In the genomic region with DNA sequence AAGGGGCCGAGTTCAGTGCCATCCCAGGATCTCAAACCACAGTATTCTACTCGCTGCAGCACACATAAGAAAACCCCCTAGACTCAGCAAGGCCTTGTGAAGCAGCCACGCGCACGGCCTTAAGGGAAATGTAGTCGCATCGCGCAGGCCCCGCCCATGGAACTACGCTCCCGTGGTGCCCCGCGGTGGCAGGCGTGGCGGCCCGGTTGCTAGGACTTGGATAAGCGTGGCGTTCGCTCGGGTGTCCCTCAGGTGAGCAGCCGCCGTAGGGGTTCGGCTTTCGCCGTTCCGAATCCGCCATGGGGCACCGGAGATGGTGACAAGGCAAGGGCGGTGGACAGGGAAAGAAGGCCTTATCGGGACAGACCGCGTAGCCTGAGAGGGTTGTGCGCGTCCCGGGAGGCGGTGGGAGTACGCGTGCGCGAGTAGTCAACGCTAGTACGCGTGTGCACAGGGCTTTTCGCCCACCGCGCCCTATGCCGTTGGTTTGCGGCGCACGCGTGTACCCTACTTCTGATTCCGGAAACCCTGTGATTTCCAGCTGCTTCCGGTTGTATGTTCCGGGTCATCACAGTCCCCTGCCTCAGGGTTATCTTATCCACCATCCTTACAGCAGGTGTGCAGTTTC, we compare ENCODE assay signal across 8 mouse cellular contexts. TPM values are rescaled to one million over a fixed set of nuclear protein-coding genes. Genes with fewer than 3 reads are reported as not detected.
DNase-seq lines count a peak whose midpoint lies in the region; ATAC-seq and TF ChIP-seq lines count a peak whose summit lies in the region.

Gene Scamp4, plus strand, starts transcription at position 175 of the 628 bp plus-strand sequence.
Gene Adat3, plus strand, starts transcription at position 183 of the 628 bp plus-strand sequence.

- peak within 1 kb of the TSS; percentile 67 for H3K9ac ChIP-seq in forebrain, embryonic 11.5 days (ENCODE audit: low read length)
- peak within 1 kb of the TSS; percentile 51 for H3K9ac ChIP-seq in heart, postnatal 0 days (replicated peaks; ENCODE audit: low read depth, low read length)
- H3K9ac ChIP-seq in liver, embryonic 16.5 days (ENCODE audit: low read depth, low read length) = peak within 1 kb of the TSS; percentile 76
- H3K9ac ChIP-seq in neural tube, embryonic 13.5 days = peak within 1 kb of the TSS; percentile 83

- no peaks in the 10 kb centered on the region for H3K27me3 ChIP-seq in forebrain, embryonic 11.5 days (ENCODE audit: control insufficient read depth, insufficient read depth, low read length)
- H3K27me3 ChIP-seq in heart, postnatal 0 days (ENCODE audit: control insufficient read depth, insufficient read depth, low read length) = no peaks in the 10 kb centered on the region
- no peaks in the 10 kb centered on the region for H3K27me3 ChIP-seq in liver, embryonic 16.5 days (ENCODE audit: control insufficient read depth, insufficient read depth, low read depth, low read length)
- H3K27me3 ChIP-seq in neural tube, embryonic 13.5 days = peaks cover 5% of the 10 kb centered on the region; the same call in 1 of the 2 replicates
- no peaks in the 10 kb centered on the region for H3K27me3 ChIP-seq in testis, adult 2 months (ENCODE audit: control insufficient read depth, insufficient read depth, low read length)

- H3K4me2 ChIP-seq in forebrain, embryonic 11.5 days (ENCODE audit: low read depth, low read length, severe bottlenecking) = peak within 1 kb of the TSS; percentile 89
- H3K4me2 ChIP-seq in heart, postnatal 0 days (ENCODE audit: low read depth, low read length) = peak within 1 kb of the TSS; percentile 81
- H3K4me2 ChIP-seq in liver, embryonic 16.5 days (ENCODE audit: low read depth, low read length) = peak within 1 kb of the TSS; percentile 97
- peak within 1 kb of the TSS; percentile 87 for H3K4me2 ChIP-seq in neural tube, embryonic 13.5 days

- TF ChIP-seq CTCF in heart, postnatal 0 days (IDR thresholded peaks at IDR 0.05; ENCODE audit: low read depth) = no peak
- TF ChIP-seq CTCF in testis, adult 2 months (IDR thresholded peaks at IDR 0.05; ENCODE audit: control insufficient read depth, insufficient read depth, insufficient replicate concordance, low read depth, low read length) = no peak

- TF ChIP-seq POLR2A in testis, adult 2 months (IDR thresholded peaks at IDR 0.05; ENCODE audit: control insufficient read depth, low read depth, low read length) = peak; percentile 93

- H3K27ac ChIP-seq in forebrain, embryonic 11.5 days (ENCODE audit: low read depth, low read length) = peak within 1 kb of the TSS; percentile 58
- H3K27ac ChIP-seq in heart, postnatal 0 days (ENCODE audit: low read depth) = peak within 1 kb of the TSS; percentile 83
- H3K27ac ChIP-seq in liver, embryonic 16.5 days (ENCODE audit: low read length) = peak within 1 kb of the TSS; percentile 90
- peak within 1 kb of the TSS; percentile 90 for H3K27ac ChIP-seq in neural tube, embryonic 13.5 days (replicated peaks)
- H3K27ac ChIP-seq in testis, adult 2 months (ENCODE audit: control insufficient read depth, insufficient read depth, low read depth, low read length) = peak within 1 kb of the TSS; percentile 98

- peak within 1 kb of the TSS; percentile 75 for H3K4me3 ChIP-seq in forebrain, embryonic 11.5 days (ENCODE audit: low read depth, low read length)
- H3K4me3 ChIP-seq in heart, postnatal 0 days (ENCODE audit: low read depth, low read length) = peak within 1 kb of the TSS; percentile 81
- H3K4me3 ChIP-seq in liver, embryonic 16.5 days (ENCODE audit: low read depth, low read length) = peak within 1 kb of the TSS; percentile 70
- peak within 1 kb of the TSS; percentile 72 for H3K4me3 ChIP-seq in neural tube, embryonic 13.5 days
- H3K4me3 ChIP-seq in testis, adult 2 months (ENCODE audit: control insufficient read depth, low read depth, low read length) = peak within 1 kb of the TSS; percentile 98

- peak; percentile 92 to 97 for DNase-seq in CD8-positive naive resting alpha-beta T cell, adult 2 months (ENCODE audit: low read depth in 2 of 2, low spot score in 2 of 2)
- peak; percentile 91 for DNase-seq in c-Kit-positive CD71-negative TER-119-negative erythroid progenitor cells, embryonic 14.5 days (ENCODE audit: low read depth)
- DNase-seq in forebrain, embryonic 11.5 days (ENCODE audit: low spot score) = peak; percentile 96
- DNase-seq in heart, postnatal 0 days (ENCODE audit: low spot score) = peak; percentile 93
- peak; percentile 96 to 98 for DNase-seq in kidney, postnatal 4 days

- ATAC-seq in forebrain, embryonic 11.5 days (replicated peaks; ENCODE audit: low FRiP score) = peak; percentile 95
- peak; percentile 96 for ATAC-seq in heart, postnatal 0 days (ENCODE audit: insufficient read depth, low read depth)
- ATAC-seq in liver, embryonic 16.5 days (ENCODE audit: low read depth) = peak; percentile 85
- peak; percentile 96 for ATAC-seq in neural tube, embryonic 13.5 days (ENCODE audit: low read depth)

- under 1% methylated on average over 54 of the region's 54 CpGs for WGBS in forebrain, embryonic 11.5 days
- under 1% methylated on average over 54 of the region's 54 CpGs for WGBS in heart, postnatal 0 days
- under 1% methylated on average over 54 of the region's 54 CpGs for WGBS in liver, embryonic 16.5 days (ENCODE audit: insufficient replicate concordance)
- under 1% methylated on average over 54 of the region's 54 CpGs for WGBS in neural tube, embryonic 13.5 days

- H3K36me3 ChIP-seq in forebrain, embryonic 11.5 days (ENCODE audit: control insufficient read depth, insufficient read depth, low read length) = no peaks in the 10 kb centered on the region; the same call in 1 of the 2 replicates
- H3K36me3 ChIP-seq in heart, postnatal 0 days (replicated peaks; ENCODE audit: control insufficient read depth, insufficient read depth, low read length) = peaks cover 16% of the 10 kb centered on the region
- peaks cover 18% of the 10 kb centered on the region for H3K36me3 ChIP-seq in liver, embryonic 16.5 days (ENCODE audit: control insufficient read depth, insufficient read depth)
- H3K36me3 ChIP-seq in neural tube, embryonic 13.5 days = peaks cover 19% of the 10 kb centered on the region
- no peaks in the 10 kb centered on the region for H3K36me3 ChIP-seq in testis, adult 2 months (ENCODE audit: control insufficient read depth, insufficient read depth, low read length)

- peak; percentile 77 for TF ChIP-seq EP300 in heart, postnatal 0 days (IDR thresholded peaks at IDR 0.05; ENCODE audit: low read depth)

- H3K4me1 ChIP-seq in forebrain, embryonic 11.5 days (replicated peaks; ENCODE audit: control insufficient read depth, insufficient read depth, low read length) = peaks cover 9% of the 10 kb centered on the region
- H3K4me1 ChIP-seq in heart, postnatal 0 days (ENCODE audit: control insufficient read depth, insufficient read depth) = peaks cover 10% of the 10 kb centered on the region
- H3K4me1 ChIP-seq in liver, embryonic 16.5 days (ENCODE audit: control insufficient read depth, low read depth, low read length) = peaks cover 58% of the 10 kb centered on the region
- H3K4me1 ChIP-seq in neural tube, embryonic 13.5 days (replicated peaks) = peaks cover 24% of the 10 kb centered on the region
- peaks cover 12% of the 10 kb centered on the region for H3K4me1 ChIP-seq in testis, adult 2 months (ENCODE audit: control insufficient read depth, insufficient read depth, low read length)

- H3K9me3 ChIP-seq in forebrain, embryonic 11.5 days (ENCODE audit: control insufficient read depth, low read length) = no peaks in the 10 kb centered on the region
- no peaks in the 10 kb centered on the region for H3K9me3 ChIP-seq in heart, postnatal 0 days (replicated peaks; ENCODE audit: control insufficient read depth, low read length)
- H3K9me3 ChIP-seq in liver, embryonic 16.5 days (replicated peaks; ENCODE audit: control insufficient read depth, low read length) = no peaks in the 10 kb centered on the region
- H3K9me3 ChIP-seq in neural tube, embryonic 13.5 days = no peaks in the 10 kb centered on the region

RNA-seq across cellular contexts. Expression of gene Scamp4, which starts in this region (rescaled TPM):
- polyA plus RNA-seq in forebrain, embryonic 11.5 days (2014; fragmentation: Nextera tagmentation; extraction: Ambion mirVana) = 67.7 and 78.5 TPM in 2 replicates
- total RNA-seq in heart, postnatal 0 days (2014; rRNA removed; ENCODE audit: low replicate concordance) = 25.8 and 44.5 TPM in 2 replicates
- polyA plus RNA-seq in heart, postnatal 0 days (2015; fragmentation: Nextera tagmentation; extraction: Ambion mirVana) = 39.2 and 39.8 TPM in 2 replicates
- polyA plus RNA-seq in liver, embryonic 16.5 days (2015; fragmentation: Nextera tagmentation; extraction: Ambion mirVana) = 35.3 and 38.3 TPM in 2 replicates
- polyA plus RNA-seq in neural tube, embryonic 13.5 days (2015; fragmentation: Nextera tagmentation; extraction: Ambion mirVana) = 62.7 and 64.8 TPM in 2 replicates
- 58.8 and 61.6 TPM in 2 replicates for polyA plus RNA-seq in testis, adult 2 months (2012; rRNA removed)

RNA-seq across cellular contexts. Expression of gene Adat3, which starts in this region (rescaled TPM):
- 7.6 and 9.5 TPM in 2 replicates for polyA plus RNA-seq in forebrain, embryonic 11.5 days (2014; fragmentation: Nextera tagmentation; extraction: Ambion mirVana)
- total RNA-seq in heart, postnatal 0 days (2014; rRNA removed; ENCODE audit: low replicate concordance) = 1.6 and 4.5 TPM in 2 replicates
- 1.8 and 2.7 TPM in 2 replicates for polyA plus RNA-seq in heart, postnatal 0 days (2015; fragmentation: Nextera tagmentation; extraction: Ambion mirVana)
- polyA plus RNA-seq in liver, embryonic 16.5 days (2015; fragmentation: Nextera tagmentation; extraction: Ambion mirVana) = 3.2 and 3.7 TPM in 2 replicates
- polyA plus RNA-seq in neural tube, embryonic 13.5 days (2015; fragmentation: Nextera tagmentation; extraction: Ambion mirVana) = 3.0 and 4.8 TPM in 2 replicates
- polyA plus RNA-seq in testis, adult 2 months (2012; rRNA removed) = 46.6 and 56.1 TPM in 2 replicates

Comparison
In these comparisons a context has a peak if more than half of its experiments do, and no peak if none do; other contexts are left out.
1. Peak in every context shown above with its lines: DNase-seq, ATAC-seq, H3K4me3 ChIP-seq and H3K27ac ChIP-seq.